Mouse (Mus musculus) bone marrow, adult 2 months (tissue): ENCODE measurements around the gene Ttc16. TPM values are rescaled to one million over a fixed set of nuclear protein-coding genes. Genes with fewer than 3 reads are reported as not detected.

Source experiments
- H3K27ac ChIP-seq: fragments of 200-500 bp; 2 replicates; pipeline ENCODE4 v1.5.1; 2012; ENCODE audit warnings: low read depth, mild to moderate bottlenecking, control low read depth, inconsistent platforms, low read length; ENCODE audit not compliant: control insufficient read depth, poor library complexity, insufficient read depth
- H3K4me1 ChIP-seq: fragments of 200-500 bp; 2 replicates; pipeline ENCODE4 v1.6.1; 2011; ENCODE audit warnings: low read length; ENCODE audit not compliant: control insufficient read depth, insufficient read depth
- H3K4me3 ChIP-seq: fragments of 200-500 bp; replicated peaks from 2 replicates; pipeline ENCODE3; 2011; ENCODE audit warnings: mild to moderate bottlenecking, low read depth, low read length, control low read depth; ENCODE audit not compliant: control insufficient read depth
- CTCF ChIP-seq: fragments of 200-500 bp; IDR thresholded peaks from 2 replicates; pipeline ENCODE4 v1.5.1; 2011; ENCODE audit warnings: low read length, control low read depth; ENCODE audit not compliant: control insufficient read depth, insufficient read depth
- POLR2A ChIP-seq: fragments of 200-500 bp; IDR thresholded peaks from 2 replicates; pipeline ENCODE4 v1.6.1; 2011; ENCODE audit warnings: low read depth, mild to moderate bottlenecking, control low read depth, low read length, borderline replicate concordance; ENCODE audit not compliant: control insufficient read depth
- WGBS: fragments of 180-500 bp; shearing (Covaris S2); methylation state at CpG from one replicate; pipeline ENCODE4 v1.1.7; 2018; 5-methylcytosine and 5-hydroxymethylcytosine counted together
- polyA plus RNA-seq: library from polyadenylated mRNA; stranded (reverse); fragments of >200 nt; gene quantifications from 2 replicates; pipeline ENCODE4 v1.2.4, GENCODE M21; 2011; ENCODE audit warnings: low replicate concordance; ENCODE audit not compliant: missing spikeins, insufficient read depth, insufficient read length

Ttc16 gene
- polyA plus RNA-seq, 1 experiment: 1.5 TPM

DNA sequence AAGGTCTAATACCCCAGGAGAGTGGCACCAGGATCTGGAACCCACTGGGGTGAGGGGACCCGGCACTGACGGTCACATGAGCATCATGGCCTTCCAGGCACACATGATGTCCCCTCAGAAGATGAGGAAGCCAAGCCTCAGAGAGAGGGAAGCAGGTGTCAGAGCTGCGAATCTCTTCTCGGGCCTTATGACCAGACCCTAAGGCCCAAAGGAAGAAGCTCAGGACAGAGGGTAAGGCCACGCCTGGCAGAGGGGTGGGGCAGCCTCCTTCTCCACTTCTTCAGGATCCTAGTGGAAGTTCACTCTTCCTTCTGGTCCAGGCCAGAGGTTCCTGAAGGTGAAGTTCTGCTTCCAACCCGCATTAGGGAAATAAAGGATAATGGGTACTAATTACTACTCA, 42.7 kb downstream of the Ttc16 start:
- Histone ChIP-seq H3K4me1 (no peaks in the 10 kb centered on the region; the same call in 1 of the 2 replicates), H3K27ac (no peak overlapping the region), H3K4me3 (no peak overlapping the region)
- no peak for TF ChIP-seq CTCF
- TF ChIP-seq POLR2A: no peak
- 75% methylated on average over 6 of the region's 6 CpGs for WGBS

DNA sequence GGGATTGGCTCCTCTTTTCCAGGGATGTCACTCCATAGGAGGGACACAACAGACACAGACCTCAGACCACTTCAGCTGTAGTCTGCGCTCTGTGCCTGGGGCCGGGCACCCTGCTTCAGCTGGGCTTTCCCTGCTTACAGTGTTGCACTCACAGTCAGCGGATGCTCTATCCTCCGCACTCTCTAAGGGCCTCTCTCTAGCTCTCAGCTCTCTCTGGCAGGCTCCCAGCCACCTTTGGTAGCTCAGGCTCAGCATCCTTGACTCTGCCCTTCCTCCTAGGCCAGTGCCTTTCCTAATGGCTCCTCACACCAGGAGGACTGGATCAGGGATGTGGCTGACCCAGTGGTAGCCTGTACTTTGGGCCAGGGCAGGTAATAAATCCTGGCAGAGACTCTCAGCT, 43.5 kb downstream of the Ttc16 start:
- H3K4me1 ChIP-seq: no peaks in the 10 kb centered on the region; the same call in 1 of the 2 replicates
- 91% methylated on average over 4 of the region's 4 CpGs for whole genome bisulfite sequencing
- no peak overlapping the region for H3K4me3 ChIP-seq
- H3K27ac ChIP-seq: no peak overlapping the region
- no peak for TF ChIP-seq POLR2A
- TF ChIP-seq CTCF: no peak

DNA sequence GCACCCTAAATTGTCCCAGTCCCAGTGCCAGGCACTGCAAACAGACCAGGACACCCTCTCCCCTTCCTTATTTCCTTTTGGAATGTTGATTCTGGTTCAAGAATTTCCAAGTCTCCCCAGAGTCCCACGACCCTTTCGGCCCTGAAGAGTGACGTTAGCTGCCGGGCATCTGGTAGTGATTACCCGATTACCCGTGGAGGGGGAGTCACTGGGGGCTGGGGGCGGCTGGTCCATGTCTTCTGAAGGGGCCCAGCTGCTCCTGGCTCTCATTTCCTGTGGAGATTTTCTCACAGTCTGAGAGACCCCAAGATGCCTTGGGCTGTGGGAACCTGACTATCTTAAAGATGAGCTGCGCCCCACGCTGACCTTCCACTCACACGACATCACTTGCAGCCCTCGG, 44.6 kb downstream of the Ttc16 start:
- Histone ChIP-seq H3K4me3 (no peak overlapping the region), H3K4me1 (no peaks in the 10 kb centered on the region; the same call in 1 of the 2 replicates), H3K27ac (no peak overlapping the region)
- WGBS: 84% methylated on average over 11 of the region's 11 CpGs
- TF ChIP-seq POLR2A (no peak), CTCF (no peak)

DNA sequence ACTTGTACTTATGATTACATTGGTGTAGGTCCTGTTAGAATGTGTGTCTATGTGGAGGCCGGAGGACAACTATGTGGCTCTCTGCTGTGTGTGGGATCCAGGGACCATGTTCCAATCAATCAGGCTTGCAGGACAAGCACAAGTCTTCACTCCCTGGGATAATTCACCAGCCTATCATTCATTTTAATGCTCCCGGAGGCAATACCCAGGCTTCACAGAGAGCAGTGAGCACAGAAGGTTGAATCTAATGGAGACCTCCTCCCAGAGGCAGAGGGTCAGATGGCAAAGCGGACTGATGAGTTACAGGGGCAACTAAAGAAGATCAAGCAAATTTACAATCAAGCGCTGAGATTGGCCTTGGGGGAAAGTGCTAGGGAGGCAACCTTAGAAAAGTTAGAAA, 45.9 kb downstream of the Ttc16 start:
- WGBS: 86% methylated on average over 4 of the region's 4 CpGs
- no peaks in the 10 kb centered on the region; the same call in 1 of the 2 replicates for H3K4me1 ChIP-seq
- TF ChIP-seq POLR2A (no peak), CTCF (no peak)
- no peak overlapping the region for H3K4me3 ChIP-seq
- no peak overlapping the region for H3K27ac ChIP-seq

DNA sequence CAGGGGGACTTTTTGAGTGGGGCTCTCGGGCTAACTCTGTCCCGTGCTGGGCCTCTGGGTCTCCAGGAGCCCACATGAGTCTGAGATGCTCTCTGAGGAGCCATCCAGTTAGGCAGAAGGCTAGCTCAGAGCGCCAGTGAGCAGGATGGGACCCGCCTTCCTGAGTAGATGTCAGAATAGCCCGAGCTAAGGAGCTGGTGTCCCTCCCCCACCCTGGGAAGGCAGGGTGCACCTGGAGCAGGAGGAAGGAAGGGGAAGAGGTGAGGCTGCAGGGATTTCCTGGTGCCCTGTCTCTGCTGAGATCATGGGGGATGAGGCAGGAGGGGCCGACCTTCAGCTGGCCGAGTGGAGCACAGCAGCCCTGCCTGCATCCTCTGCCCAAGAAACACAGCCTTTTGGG, 47.0 kb downstream of the Ttc16 start:
- Histone ChIP-seq H3K4me3 (no peak overlapping the region), H3K4me1 (peaks cover 3% of the 10 kb centered on the region; the same call in 1 of the 2 replicates), H3K27ac (no peak overlapping the region)
- TF ChIP-seq POLR2A (no peak), CTCF (no peak)
- 49% methylated on average over 7 of the region's 7 CpGs for WGBS

DNA sequence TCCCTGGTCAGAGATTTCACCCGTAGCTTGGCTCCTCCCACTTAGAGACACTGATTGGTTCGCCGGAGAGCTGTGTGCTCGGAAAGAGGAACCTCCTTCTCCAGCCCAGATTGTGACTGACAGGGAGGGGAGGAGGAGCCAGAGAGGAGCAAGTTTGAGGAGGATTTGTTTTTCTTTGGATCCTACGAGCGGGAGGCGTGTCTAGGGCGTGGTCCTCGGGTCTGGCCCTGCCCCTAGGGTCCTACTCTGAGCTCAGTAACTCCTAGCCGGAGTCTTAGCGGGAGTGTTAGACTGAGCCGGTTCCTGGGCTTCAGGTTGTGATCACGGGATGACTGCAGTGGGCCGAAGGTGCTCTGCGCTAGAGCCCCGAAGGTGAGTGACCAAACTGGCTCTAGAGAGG, 48.0 kb downstream of the Ttc16 start:
- H3K4me1 ChIP-seq: peaks cover 5% of the 10 kb centered on the region; the same call in 1 of the 2 replicates
- 3% methylated on average over 16 of the region's 16 CpGs for WGBS
- H3K27ac ChIP-seq: peak overlapping the region; percentile 23; the same call in 1 of the 2 replicates
- peak overlapping the region; percentile 38 for H3K4me3 ChIP-seq
- TF ChIP-seq POLR2A (0 out of 2 replicates have a peak, but pooled peaks have one; percentile 39), CTCF (no peak)

DNA sequence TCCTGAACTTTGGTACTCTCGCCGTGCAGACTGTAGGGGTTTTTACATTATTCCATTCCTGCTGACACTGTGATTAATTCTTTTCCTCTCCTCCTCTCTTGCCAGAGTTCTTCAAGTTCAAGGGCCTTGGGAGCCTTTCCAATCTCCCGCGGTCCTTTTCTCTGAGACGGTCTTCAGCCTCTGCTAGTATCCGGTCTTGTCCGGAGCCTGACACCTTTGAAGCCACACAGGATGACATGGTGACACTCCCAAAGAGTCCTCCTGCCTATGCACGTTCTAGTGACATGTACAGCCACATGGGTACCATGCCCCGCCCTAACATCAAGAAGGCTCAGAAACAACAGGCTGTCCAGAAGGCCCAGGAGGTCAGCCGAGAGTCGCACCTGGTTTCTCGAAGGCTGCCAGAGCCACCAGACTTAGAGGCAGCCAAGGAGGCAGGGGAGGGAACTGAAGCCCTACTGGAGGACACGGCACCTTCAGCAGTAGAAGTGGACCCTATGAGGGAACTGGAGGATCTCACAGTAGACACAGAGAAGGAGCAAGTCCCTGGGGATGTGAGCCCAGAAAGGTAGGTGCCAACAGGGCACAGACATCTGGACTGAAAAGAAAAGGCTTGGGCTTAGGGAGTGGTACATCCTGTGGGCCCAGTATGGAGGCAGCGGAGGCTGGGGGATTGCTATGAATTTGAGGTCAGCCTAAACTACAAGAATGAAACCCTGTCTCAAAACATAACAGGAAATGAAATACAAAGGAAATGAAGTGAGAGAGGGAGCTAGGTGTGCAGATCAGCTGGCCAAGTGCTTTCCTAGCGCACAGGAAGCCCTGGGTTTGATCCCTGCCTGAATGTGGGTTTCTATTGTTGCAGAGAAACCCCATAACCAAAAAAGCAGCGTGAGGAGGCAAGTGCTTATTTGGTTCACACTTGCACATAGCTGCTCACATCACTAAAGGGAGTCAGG, 50.3 kb downstream of the Ttc16 start:
- Histone ChIP-seq H3K4me1 (peaks cover 6% of the 10 kb centered on the region; the same call in 1 of the 2 replicates), H3K27ac (peak overlapping the region; percentile 49; the same call in 1 of the 2 replicates), H3K4me3 (no peak overlapping the region)
- 79% methylated on average over 16 of the region's 16 CpGs for WGBS
- TF ChIP-seq POLR2A (no peak), CTCF (no peak)

DNA sequence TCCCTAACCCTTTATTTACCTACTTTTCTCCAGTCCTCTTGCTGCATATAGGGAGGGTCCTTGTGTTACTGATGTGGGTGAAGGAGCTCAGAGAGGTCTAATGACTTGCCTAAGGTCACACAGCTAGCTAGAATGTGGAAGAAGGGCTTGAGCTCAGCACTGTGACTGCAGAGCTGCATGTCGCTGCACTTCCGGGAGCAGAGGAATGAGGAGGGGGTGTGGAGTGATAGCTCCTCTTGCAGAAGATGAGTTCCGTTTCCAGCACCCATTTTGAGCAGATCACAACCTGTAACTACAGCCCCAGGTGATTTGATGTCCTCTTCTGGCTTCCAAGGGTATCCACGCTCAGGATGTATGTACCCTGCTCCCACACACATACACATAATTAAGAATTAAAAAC, 51.3 kb downstream of the Ttc16 start:
- no peak for TF ChIP-seq POLR2A
- no peak for TF ChIP-seq CTCF
- H3K4me3 ChIP-seq: no peak overlapping the region
- H3K27ac ChIP-seq: no peak overlapping the region
- WGBS: 87% methylated on average over 4 of the region's 4 CpGs
- peaks cover 10% of the 10 kb centered on the region; the same call in 1 of the 2 replicates for H3K4me1 ChIP-seq
